Mouse (Mus musculus): Measurements from ENCODE around the gene Mapk14. TPM values are rescaled to one million over a fixed set of nuclear protein-coding genes. Genes with fewer than 3 reads are reported as not detected.
"Not testable (repeated sequence)": the region's sequence is repeated elsewhere in the genome, so short reads cannot be mapped to it uniquely, and the experiment has no call there.

Gene Mapk14
- polyA plus RNA-seq, 1 experiment from 2014 or later = 39.8 TPM

- Histone ChIP-seq H3K4me1 (no peaks in the 10 kb centered on the region), H3K9me3 (no peaks in the 10 kb centered on the region), H3K4me2 (no peak overlapping the region), H3K36me3 (replicated peaks) (peaks cover 71% of the 10 kb centered on the region), H3K9ac (no peak overlapping the region), H3K4me3 (replicated peaks) (no peak overlapping the region), H3K27ac (no peak overlapping the region), H3K27me3 (no peaks in the 10 kb centered on the region)
- no peak for ATAC-seq (ENCODE audit: low FRiP score)
- 79% methylated on average over 3 of the region's 3 CpGs for WGBS
Measured at GRCm38 (mm10) chr17:28717535-28717934, 26.4 kb downstream of the Mapk14 start.

GRCm38 (mm10) chr17:28725783-28726182 lies 34.7 kb downstream of the Mapk14 start, which contains the start of gene AC170998.1:
AC170998.1 (plus strand) TSS chr17:28726083.
- H3K9me3 ChIP-seq = no peaks in the 10 kb centered on the region
- WGBS = 98% methylated on average over 4 of the region's 4 CpGs
- no peak within 1 kb of the TSS for H3K4me2 ChIP-seq
- H3K4me1 ChIP-seq = no peaks in the 10 kb centered on the region
- no peaks in the 10 kb centered on the region for H3K27me3 ChIP-seq
- peaks cover 76% of the 10 kb centered on the region for H3K36me3 ChIP-seq (replicated peaks)
- no peak for ATAC-seq (ENCODE audit: low FRiP score)
- no peak within 1 kb of the TSS for H3K9ac ChIP-seq
- no peak within 1 kb of the TSS for H3K4me3 ChIP-seq (replicated peaks)
- no peak within 1 kb of the TSS for H3K27ac ChIP-seq

GRCm38 (mm10) chr17:28727511-28727910 lies 36.4 kb downstream of the Mapk14 start:
- not testable (repeated sequence) for H3K4me3 ChIP-seq (replicated peaks); H3K4me2 ChIP-seq; H3K9me3 ChIP-seq; H3K4me1 ChIP-seq; H3K27ac ChIP-seq; ATAC-seq (ENCODE audit: low FRiP score); H3K9ac ChIP-seq; H3K27me3 ChIP-seq
- 90% methylated on average over 11 of the region's 11 CpGs for WGBS
- peaks cover 77% of the 10 kb centered on the region for H3K36me3 ChIP-seq (replicated peaks)

GRCm38 (mm10) chr17:28735317-28736105 lies 44.4 kb downstream of the Mapk14 start:
- no peak overlapping the region for H3K4me2 ChIP-seq
- H3K9ac ChIP-seq = no peak overlapping the region
- ATAC-seq (ENCODE audit: low FRiP score) = no peak
- H3K27me3 ChIP-seq = no peaks in the 10 kb centered on the region
- H3K4me1 ChIP-seq = no peaks in the 10 kb centered on the region
- no peak overlapping the region for H3K4me3 ChIP-seq (replicated peaks)
- peaks cover 41% of the 10 kb centered on the region for H3K36me3 ChIP-seq (replicated peaks)
- no peaks in the 10 kb centered on the region for H3K9me3 ChIP-seq
- 92% methylated on average over 6 of the region's 6 CpGs for WGBS
- no peak overlapping the region for H3K27ac ChIP-seq

- H3K27ac ChIP-seq = no peak overlapping the region
- no peak overlapping the region for H3K4me2 ChIP-seq
- H3K4me1 ChIP-seq = no peaks in the 10 kb centered on the region
- WGBS = 89% methylated on average over 4 of the region's 4 CpGs
- H3K9me3 ChIP-seq = no peaks in the 10 kb centered on the region
- ATAC-seq (ENCODE audit: low FRiP score) = no peak
- no peak overlapping the region for H3K4me3 ChIP-seq (replicated peaks)
- H3K36me3 ChIP-seq (replicated peaks) = peaks cover 40% of the 10 kb centered on the region
- no peak overlapping the region for H3K9ac ChIP-seq
- no peaks in the 10 kb centered on the region for H3K27me3 ChIP-seq
Measured at GRCm38 (mm10) chr17:28736486-28736885, 45.4 kb downstream of the Mapk14 start.

GRCm38 (mm10) chr17:28737973-28738372 lies 46.8 kb downstream of the Mapk14 start:
- Histone ChIP-seq H3K36me3 (replicated peaks) (peaks cover 43% of the 10 kb centered on the region), H3K9me3 (no peaks in the 10 kb centered on the region), H3K4me1 (no peaks in the 10 kb centered on the region), H3K4me2 (no peak overlapping the region), H3K27ac (no peak overlapping the region), H3K9ac (no peak overlapping the region), H3K27me3 (no peaks in the 10 kb centered on the region), H3K4me3 (replicated peaks) (no peak overlapping the region)
- no peak for ATAC-seq (ENCODE audit: low FRiP score)
- WGBS = 87% methylated on average over 4 of the region's 4 CpGs

GRCm38 (mm10) chr17:28739244-28739643 lies 48.1 kb downstream of the Mapk14 start:
- no peaks in the 10 kb centered on the region for H3K4me1 ChIP-seq
- no peak overlapping the region for H3K27ac ChIP-seq
- H3K4me2 ChIP-seq = no peak overlapping the region
- H3K9ac ChIP-seq = no peak overlapping the region
- H3K4me3 ChIP-seq (replicated peaks) = no peak overlapping the region
- WGBS = 93% methylated on average over 6 of the region's 6 CpGs
- peaks cover 55% of the 10 kb centered on the region for H3K36me3 ChIP-seq (replicated peaks)
- ATAC-seq (ENCODE audit: low FRiP score) = no peak
- H3K9me3 ChIP-seq = no peaks in the 10 kb centered on the region
- H3K27me3 ChIP-seq = no peaks in the 10 kb centered on the region

- 94% methylated on average over 11 of the region's 11 CpGs for WGBS
Measured at GRCm38 (mm10) chr17:28743145-28743866, 52.2 kb downstream of the Mapk14 start.

GRCm38 (mm10) chr17:28743916-28744315 lies 52.8 kb downstream of the Mapk14 start:
- ATAC-seq (ENCODE audit: low FRiP score) = no peak
- no peaks in the 10 kb centered on the region for H3K4me1 ChIP-seq
- no peaks in the 10 kb centered on the region for H3K9me3 ChIP-seq
- no peak overlapping the region for H3K4me3 ChIP-seq (replicated peaks)
- H3K9ac ChIP-seq = no peak overlapping the region
- peaks cover 89% of the 10 kb centered on the region for H3K36me3 ChIP-seq (replicated peaks)
- 91% methylated on average over 9 of the region's 9 CpGs for WGBS
- H3K27ac ChIP-seq = no peak overlapping the region
- no peak overlapping the region for H3K4me2 ChIP-seq
- H3K27me3 ChIP-seq = no peaks in the 10 kb centered on the region

More at GRCm38 (mm10) chr17:28743145-28743866, 52.2 kb downstream of the Mapk14 start:
- Histone ChIP-seq H3K27ac (no peak overlapping the region), H3K4me1 (no peaks in the 10 kb centered on the region), H3K27me3 (no peaks in the 10 kb centered on the region), H3K9me3 (no peaks in the 10 kb centered on the region), H3K9ac (no peak overlapping the region), H3K36me3 (replicated peaks) (peaks cover 87% of the 10 kb centered on the region), H3K4me2 (no peak overlapping the region), H3K4me3 (replicated peaks) (no peak overlapping the region)
- ATAC-seq (ENCODE audit: low FRiP score) = no peak

GRCm38 (mm10) chr17:28745773-28746172 lies 54.6 kb downstream of the Mapk14 start:
- H3K4me3 ChIP-seq (replicated peaks) = no peak overlapping the region
- peaks cover 72% of the 10 kb centered on the region for H3K36me3 ChIP-seq (replicated peaks)
- no peak for ATAC-seq (ENCODE audit: low FRiP score)
- H3K9me3 ChIP-seq = no peaks in the 10 kb centered on the region
- no peaks in the 10 kb centered on the region for H3K27me3 ChIP-seq
- no peak overlapping the region for H3K27ac ChIP-seq
- H3K9ac ChIP-seq = no peak overlapping the region
- H3K4me2 ChIP-seq = no peak overlapping the region
- no peaks in the 10 kb centered on the region for H3K4me1 ChIP-seq
- 91% methylated on average over 6 of the region's 6 CpGs for WGBS

GRCm38 (mm10) chr17:28748001-28748400 lies 56.9 kb downstream of the Mapk14 start:
- H3K36me3 ChIP-seq (replicated peaks) = peaks cover 53% of the 10 kb centered on the region
- ATAC-seq (ENCODE audit: low FRiP score) = no peak
- WGBS = 91% methylated on average over 4 of the region's 4 CpGs

GRCm38 (mm10) chr17:28750580-28750979 lies 59.5 kb downstream of the Mapk14 start:
- Histone ChIP-seq H3K4me1 (no peaks in the 10 kb centered on the region), H3K4me3 (replicated peaks) (no peak overlapping the region), H3K36me3 (replicated peaks) (peaks cover 29% of the 10 kb centered on the region), H3K27ac (no peak overlapping the region), H3K9me3 (no peaks in the 10 kb centered on the region), H3K4me2 (no peak overlapping the region), H3K27me3 (no peaks in the 10 kb centered on the region), H3K9ac (no peak overlapping the region)
- WGBS = 94% methylated on average over 6 of the region's 6 CpGs
- no peak for ATAC-seq (ENCODE audit: low FRiP score)

More at GRCm38 (mm10) chr17:28748001-28748400, 56.9 kb downstream of the Mapk14 start:
- H3K27me3 ChIP-seq = no peaks in the 10 kb centered on the region
- no peak overlapping the region for H3K27ac ChIP-seq
- no peak overlapping the region for H3K4me2 ChIP-seq
- H3K4me1 ChIP-seq = no peaks in the 10 kb centered on the region
- H3K9me3 ChIP-seq = no peaks in the 10 kb centered on the region
- no peak overlapping the region for H3K9ac ChIP-seq
- H3K4me3 ChIP-seq (replicated peaks) = no peak overlapping the region

Data from forebrain, embryonic 12.5 days (tissue).